In the genomic region with DNA sequence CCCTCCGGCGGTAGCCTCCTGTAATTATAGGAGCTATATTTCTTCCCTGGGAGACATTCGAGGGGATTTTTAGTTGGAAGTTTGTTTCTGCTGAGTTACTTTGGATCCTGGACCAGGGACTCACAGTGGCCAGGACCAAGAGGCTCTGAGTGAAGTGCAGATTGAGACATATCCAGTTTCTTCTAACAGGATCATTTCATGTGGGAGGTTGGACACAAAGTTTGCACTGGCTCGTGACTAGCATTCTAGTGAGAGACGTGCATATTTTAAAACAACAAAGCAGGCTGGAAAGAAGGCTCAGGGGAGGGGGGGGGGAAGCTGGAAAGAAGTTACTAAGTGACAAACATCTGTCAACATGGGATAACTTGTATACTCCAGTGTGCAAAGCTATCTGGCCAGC, we compare ENCODE assay signal across 14 mouse cellular contexts. TPM values are rescaled to one million over a fixed set of nuclear protein-coding genes. Genes with fewer than 3 reads are reported as not detected.
DNase-seq lines count a peak whose midpoint lies in the region; ATAC-seq lines count a peak whose summit lies in the region.
"Had no signal": no experiment of that assay in that cellular context is flagged by ENCODE, and none has a peak within 500 bp of the region (broad histone marks: within the 10 kb centered on the region; RNA-seq: fewer than 3 reads in every experiment).

No protein-coding gene starts in this region.

- no peak for DNase-seq in embryonic facial prominence, embryonic 10.5 days (ENCODE audit: low spot score)
- DNase-seq in forebrain, embryonic 11.5 days (ENCODE audit: low spot score), result no peak
- DNase-seq in limb, embryonic 10.5 days (ENCODE audit: low spot score), result no peak
- no peak for DNase-seq in retina, embryonic 14.5 days (ENCODE audit: low spot score)
- no peak for DNase-seq in urinary bladder, postnatal 4 days (ENCODE audit: low spot score in 2 of 2)
- DNase-seq: adrenal gland, postnatal 14 days; cerebellum, adult 2 months; heart, adult 18-20 months; heart, postnatal 36 days; lung, embryonic 14.5 days; thymus, postnatal 25 days had no signal

- 4% methylated on average over 5 of the region's 5 CpGs for WGBS in embryonic facial prominence, embryonic 10.5 days
- 1% methylated on average over 5 of the region's 5 CpGs for WGBS in forebrain, embryonic 11.5 days
- WGBS in hindbrain, embryonic 16.5 days, result 26% methylated on average over 5 of the region's 5 CpGs
- 7% methylated on average over 5 of the region's 5 CpGs for WGBS in neural tube, embryonic 13.5 days
- 2% methylated on average over 5 of the region's 5 CpGs for WGBS in limb, embryonic 10.5 days

- no peak for ATAC-seq in forebrain, embryonic 11.5 days (replicated peaks; ENCODE audit: low FRiP score)
- no peak for ATAC-seq in hindbrain, embryonic 16.5 days
- ATAC-seq in neural tube, embryonic 13.5 days (ENCODE audit: low read depth), result no peak

- peaks cover 13% of the 10 kb centered on the region for H3K36me3 ChIP-seq in embryonic facial prominence, embryonic 10.5 days (replicated peaks)
- peaks cover under 1% of the 10 kb centered on the region; the same call in 1 of the 2 replicates for H3K36me3 ChIP-seq in forebrain, embryonic 11.5 days (ENCODE audit: control insufficient read depth, insufficient read depth, low read length)
- H3K36me3 ChIP-seq in hindbrain, embryonic 16.5 days (ENCODE audit: control insufficient read depth, insufficient read depth, low read length), result no peaks in the 10 kb centered on the region
- 0 out of 2 replicates have a peak, but pooled peaks cover 5% of the 10 kb centered on the region for H3K36me3 ChIP-seq in neural tube, embryonic 13.5 days
- 0 out of 2 replicates have a peak, but pooled peaks cover 3% of the 10 kb centered on the region for H3K36me3 ChIP-seq in limb, embryonic 10.5 days

- peak overlapping the region; percentile 84 for H3K27ac ChIP-seq in embryonic facial prominence, embryonic 10.5 days (replicated peaks)
- H3K27ac ChIP-seq in forebrain, embryonic 11.5 days (ENCODE audit: low read depth, low read length), result peak overlapping the region; percentile 93
- H3K27ac ChIP-seq in hindbrain, embryonic 16.5 days (ENCODE audit: low read depth, low read length), result peak overlapping the region; percentile 84
- H3K27ac ChIP-seq in neural tube, embryonic 13.5 days (replicated peaks), result peak overlapping the region; percentile 39; the same call in 1 of the 2 replicates
- H3K27ac ChIP-seq in limb, embryonic 10.5 days, result no peak overlapping the region

- H3K27me3 ChIP-seq in embryonic facial prominence, embryonic 10.5 days (replicated peaks; ENCODE audit: low read depth, poor library complexity, severe bottlenecking), result peaks cover 100% of the 10 kb centered on the region
- H3K27me3 ChIP-seq in forebrain, embryonic 11.5 days (ENCODE audit: control insufficient read depth, insufficient read depth, low read length), result peaks cover 46% of the 10 kb centered on the region
- H3K27me3 ChIP-seq in hindbrain, embryonic 16.5 days (replicated peaks; ENCODE audit: control insufficient read depth, insufficient read depth, low read length), result no peaks in the 10 kb centered on the region
- H3K27me3 ChIP-seq in neural tube, embryonic 13.5 days, result peaks cover 19% of the 10 kb centered on the region; the same call in 1 of the 2 replicates
- peaks cover 100% of the 10 kb centered on the region for H3K27me3 ChIP-seq in limb, embryonic 10.5 days (ENCODE audit: low read depth, poor library complexity, severe bottlenecking)
- H3K27me3 ChIP-seq: CH12.LX had no signal

- no peaks in the 10 kb centered on the region for H3K9me3 ChIP-seq in embryonic facial prominence, embryonic 10.5 days
- no peaks in the 10 kb centered on the region for H3K9me3 ChIP-seq in forebrain, embryonic 11.5 days (ENCODE audit: control insufficient read depth, low read length)
- no peaks in the 10 kb centered on the region for H3K9me3 ChIP-seq in hindbrain, embryonic 16.5 days (ENCODE audit: control insufficient read depth, low read length)
- H3K9me3 ChIP-seq in neural tube, embryonic 13.5 days, result no peaks in the 10 kb centered on the region
- no peaks in the 10 kb centered on the region for H3K9me3 ChIP-seq in limb, embryonic 10.5 days (replicated peaks)

- H3K4me3 ChIP-seq in embryonic facial prominence, embryonic 10.5 days, result peak overlapping the region; percentile 60
- H3K4me3 ChIP-seq in forebrain, embryonic 11.5 days (ENCODE audit: low read depth, low read length), result peak overlapping the region; percentile 32
- no peak overlapping the region for H3K4me3 ChIP-seq in hindbrain, embryonic 16.5 days (ENCODE audit: low read length)
- H3K4me3 ChIP-seq in neural tube, embryonic 13.5 days, result no peak overlapping the region
- H3K4me3 ChIP-seq in limb, embryonic 10.5 days, result no peak overlapping the region

- H3K4me2 ChIP-seq in forebrain, embryonic 11.5 days (ENCODE audit: low read depth, low read length, severe bottlenecking), result peak overlapping the region; percentile 63
- peak overlapping the region; percentile 78 for H3K4me2 ChIP-seq in hindbrain, embryonic 16.5 days (ENCODE audit: low read length)
- H3K4me2 ChIP-seq in neural tube, embryonic 13.5 days, result peak overlapping the region; percentile 78

- peaks cover 87% of the 10 kb centered on the region for H3K4me1 ChIP-seq in embryonic facial prominence, embryonic 10.5 days
- H3K4me1 ChIP-seq in forebrain, embryonic 11.5 days (replicated peaks; ENCODE audit: control insufficient read depth, insufficient read depth, low read length), result peaks cover 11% of the 10 kb centered on the region; the same call in 1 of the 2 replicates
- peaks cover 14% of the 10 kb centered on the region for H3K4me1 ChIP-seq in hindbrain, embryonic 16.5 days (ENCODE audit: control insufficient read depth, insufficient read depth, low read depth, low read length)
- peaks cover 75% of the 10 kb centered on the region for H3K4me1 ChIP-seq in neural tube, embryonic 13.5 days (replicated peaks)
- peaks cover 42% of the 10 kb centered on the region for H3K4me1 ChIP-seq in limb, embryonic 10.5 days

- peak overlapping the region; percentile 75 for H3K9ac ChIP-seq in forebrain, embryonic 11.5 days (ENCODE audit: low read length)
- H3K9ac ChIP-seq in hindbrain, embryonic 16.5 days (ENCODE audit: low read depth, low read length), result no peak overlapping the region
- no peak overlapping the region for H3K9ac ChIP-seq in neural tube, embryonic 13.5 days
- H3K9ac ChIP-seq: lung, embryonic 14.5 days had no signal

RNA-seq across cellular contexts. Expression of a gene that starts 16.6 kb away (rescaled TPM):
- 54.4 and 58.6 TPM in 2 replicates for polyA plus RNA-seq in embryonic facial prominence, embryonic 10.5 days (2016; fragmentation: Nextera tagmentation; extraction: Ambion mirVana)
- polyA plus RNA-seq in forebrain, embryonic 11.5 days (2014; fragmentation: Nextera tagmentation; extraction: Ambion mirVana), result 110 and 122 TPM in 2 replicates
- 42.9 and 44.3 TPM in 2 replicates for polyA plus RNA-seq in hindbrain, embryonic 16.5 days (2015; fragmentation: Nextera tagmentation; extraction: Ambion mirVana)
- 46.8 and 47.9 TPM in 2 replicates for polyA plus RNA-seq in neural tube, embryonic 13.5 days (2015; fragmentation: Nextera tagmentation; extraction: Ambion mirVana)
- 18.2 and 19.6 TPM in 2 replicates for polyA plus RNA-seq in limb, embryonic 10.5 days (2016; fragmentation: Nextera tagmentation; extraction: Ambion mirVana)

Comparison
In these comparisons a context has a peak if more than half of its experiments do, and no peak if none do; other contexts are left out.
1. H3K4me3 ChIP-seq: peak in embryonic facial prominence, embryonic 10.5 days (single experiment) and forebrain, embryonic 11.5 days (single experiment); none in hindbrain, embryonic 16.5 days (single experiment), neural tube, embryonic 13.5 days (single experiment) and limb, embryonic 10.5 days (single experiment).
2. Peak in every context shown above with its lines, with median percentiles within 50 percentile points of each other: H3K4me2 ChIP-seq.